Mouse (Mus musculus) limb, embryonic 11.5 days (tissue): ENCODE measurements around the gene Smok2b. TPM values are rescaled to one million over a fixed set of nuclear protein-coding genes. Genes with fewer than 3 reads are reported as not detected.
"Not testable (repeated sequence)": the region's sequence is repeated elsewhere in the genome, so short reads cannot be mapped to it uniquely, and the experiment has no call there.

Experiments used
- ATAC-seq: fragments of 200-750 bp; cut with Nextera tagmentation; 2 replicates; pipeline ENCODE4 v1.8.0; 2017; ENCODE audit warnings: low read depth; ENCODE audit not compliant: insufficient number of reproducible peaks, low FRiP score, low TSS enrichment
- DNase-seq: peaks from one replicate; pipeline ENCODE4 v3.0.0-alpha.2; 2015; ENCODE audit warnings: low spot score
- H3K27ac ChIP-seq: fragments of 300-500 bp; sonication (generic); replicated peaks from 2 replicates; pipeline ENCODE4 v1.5.1; 2014; ENCODE audit warnings: low read depth, mild to moderate bottlenecking, low read length
- H3K27me3 ChIP-seq: fragments of 300-500 bp; sonication (generic); 2 replicates; pipeline ENCODE4 v1.6.1; 2014; ENCODE audit warnings: mild to moderate bottlenecking, low read length, mixed read lengths; ENCODE audit not compliant: control insufficient read depth, insufficient read depth
- H3K36me3 ChIP-seq: fragments of 300-500 bp; sonication (generic); 2 replicates; pipeline ENCODE4 v1.6.1; 2014; ENCODE audit warnings: mild to moderate bottlenecking, low read length, moderate library complexity, mixed read lengths; ENCODE audit not compliant: control insufficient read depth, insufficient read depth
- H3K4me1 ChIP-seq: fragments of 300-500 bp; sonication (generic); 2 replicates; pipeline ENCODE4 v1.6.1; 2014; ENCODE audit warnings: low read length, mixed read lengths; ENCODE audit not compliant: control insufficient read depth, insufficient read depth
- H3K4me2 ChIP-seq: fragments of 300-500 bp; sonication (generic); 2 replicates; pipeline ENCODE4 v1.6.1; 2014; ENCODE audit warnings: low read depth, mild to moderate bottlenecking, moderate library complexity; ENCODE audit not compliant: severe bottlenecking
- H3K4me3 ChIP-seq: fragments of 300-500 bp; sonication (generic); 2 replicates; pipeline ENCODE4 v1.5.1; 2014; ENCODE audit warnings: low read depth, low read length
- H3K9ac ChIP-seq: fragments of 300-500 bp; sonication (generic); 2 replicates; pipeline ENCODE4 v1.6.1; 2014; ENCODE audit warnings: mild to moderate bottlenecking, low read length
- H3K9me3 ChIP-seq: fragments of 300-500 bp; sonication (generic); 2 replicates; pipeline ENCODE4 v1.6.1; 2016; ENCODE audit warnings: low read length; ENCODE audit not compliant: control insufficient read depth
- WGBS: fragments of 180-500 bp; shearing (Covaris S2); extraction: QIAGEN DNeasy Blood & Tissue Kit; methylation state at CpG from one replicate; pipeline ENCODE4 v1.1.7; 2014; 5-methylcytosine and 5-hydroxymethylcytosine counted together
- polyA plus RNA-seq: library from polyadenylated mRNA; unstranded; fragments of >200 nt; fragmentation: Nextera tagmentation; extraction: Ambion mirVana; gene quantifications from 2 replicates; pipeline ENCODE4 v1.2.1, GENCODE M21; 2014

Gene Smok2b
- polyA plus RNA-seq, 1 experiment from 2014 or later: not detected

- Histone ChIP-seq H3K4me3 (no peak overlapping the region), H3K27me3 (no peaks in the 10 kb centered on the region), H3K4me2 (no peak overlapping the region), H3K9ac (no peak overlapping the region), H3K4me1 (no peaks in the 10 kb centered on the region), H3K9me3 (peaks cover 67% of the 10 kb centered on the region), H3K36me3 (no peaks in the 10 kb centered on the region), H3K27ac (no peak overlapping the region)
- 73% methylated on average over 7 of the region's 7 CpGs for WGBS
- no peak for DNase-seq
- ATAC-seq: peak; percentile 33; the same call in 1 of the 2 replicates
These were observed 17.8 kb upstream of the Smok2b start for GRCm38 (mm10) chr17:13212136-13212850.

GRCm38 (mm10) chr17:13214169-13214568 lies 15.9 kb upstream of the Smok2b start:
- ATAC-seq (no peak), DNase-seq (no peak)
- H3K27ac ChIP-seq: no peak overlapping the region
- H3K4me1 ChIP-seq: no peaks in the 10 kb centered on the region
- H3K9ac ChIP-seq: no peak overlapping the region
- H3K4me2 ChIP-seq: no peak overlapping the region
- H3K36me3 ChIP-seq: no peaks in the 10 kb centered on the region
- no peaks in the 10 kb centered on the region for H3K27me3 ChIP-seq
- H3K9me3 ChIP-seq: peaks cover 77% of the 10 kb centered on the region
- WGBS: 63% methylated on average over 4 of the region's 4 CpGs
- no peak overlapping the region for H3K4me3 ChIP-seq

- no peaks in the 10 kb centered on the region for H3K4me1 ChIP-seq
- H3K27me3 ChIP-seq: no peaks in the 10 kb centered on the region
- H3K9me3 ChIP-seq: peaks cover 81% of the 10 kb centered on the region
- no peak overlapping the region for H3K27ac ChIP-seq
- DNase-seq: no peak
- H3K9ac ChIP-seq: no peak overlapping the region
- H3K4me3 ChIP-seq: no peak overlapping the region
- WGBS: 85% methylated on average over 2 of the region's 2 CpGs
- no peak overlapping the region for H3K4me2 ChIP-seq
- no peaks in the 10 kb centered on the region for H3K36me3 ChIP-seq
- ATAC-seq: no peak
These were observed 14.5 kb upstream of the Smok2b start for GRCm38 (mm10) chr17:13215595-13215994.

- Histone ChIP-seq H3K4me3 (no peak within 1 kb of the TSS), H3K9me3 (peaks cover 57% of the 10 kb centered on the region), H3K4me2 (no peak within 1 kb of the TSS), H3K27ac (no peak within 1 kb of the TSS), H3K4me1 (no peaks in the 10 kb centered on the region), H3K27me3 (no peaks in the 10 kb centered on the region), H3K36me3 (no peaks in the 10 kb centered on the region), H3K9ac (no peak within 1 kb of the TSS)
- WGBS: 88% methylated on average over 3 of the region's 3 CpGs
- ATAC-seq (no peak), DNase-seq (no peak)
These were observed 9.2 kb upstream of the Smok2b start, which contains the start of gene Smok2a for GRCm38 (mm10) chr17:13220888-13221287. Smok2a (plus strand) TSS chr17:13221188.

- H3K27me3 ChIP-seq, H3K4me3 ChIP-seq, H3K4me1 ChIP-seq, H3K9ac ChIP-seq, DNase-seq, H3K27ac ChIP-seq, ATAC-seq, H3K36me3 ChIP-seq, H3K4me2 ChIP-seq: not testable (repeated sequence)
- H3K9me3 ChIP-seq: peaks cover 58% of the 10 kb centered on the region
- WGBS: 88% methylated on average over 2 of the region's 2 CpGs
These were observed 8.1 kb upstream of the Smok2b start for GRCm38 (mm10) chr17:13221921-13222320.

- H3K9me3 ChIP-seq: peaks cover 26% of the 10 kb centered on the region
- H3K36me3 ChIP-seq, H3K4me1 ChIP-seq, H3K4me3 ChIP-seq, H3K9ac ChIP-seq, DNase-seq, ATAC-seq, H3K27me3 ChIP-seq, H3K4me2 ChIP-seq, H3K27ac ChIP-seq: not testable (repeated sequence)
- WGBS: 90% methylated on average over 4 of the region's 4 CpGs
These were observed 9.4 kb downstream of the Smok2b start for GRCm38 (mm10) chr17:13239461-13239860.

GRCm38 (mm10) chr17:13240807-13241727 lies 11.0 kb downstream of the Smok2b start:
- not testable (repeated sequence) for DNase-seq
- ATAC-seq: 0 out of 2 replicates have a peak, but pooled peaks have one; percentile 45
- WGBS: 83% methylated on average over 7 of the region's 13 CpGs

GRCm38 (mm10) chr17:13254786-13255185 lies 24.7 kb downstream of the Smok2b start:
- not testable (repeated sequence) for H3K9me3 ChIP-seq, H3K4me1 ChIP-seq, H3K4me2 ChIP-seq, H3K27ac ChIP-seq, H3K36me3 ChIP-seq, H3K27me3 ChIP-seq, H3K9ac ChIP-seq, H3K4me3 ChIP-seq, DNase-seq
- peak; percentile 51; the same call in 1 of the 2 replicates for ATAC-seq
- 63% methylated on average over 1 of the region's 5 CpGs for WGBS

More at GRCm38 (mm10) chr17:13240807-13241727, 11.0 kb downstream of the Smok2b start:
- not testable (repeated sequence) for H3K36me3 ChIP-seq, H3K4me1 ChIP-seq, H3K27me3 ChIP-seq, H3K9ac ChIP-seq, H3K27ac ChIP-seq, H3K4me2 ChIP-seq, H3K4me3 ChIP-seq
- H3K9me3 ChIP-seq: peaks cover 13% of the 10 kb centered on the region
